Comparison of ENCODE assay signal across 8 mouse cellular contexts in genomic region chr9:21960558-21961208, GRCm38 (mm10). TPM values are rescaled to one million over a fixed set of nuclear protein-coding genes. Genes with fewer than 3 reads are reported as not detected.
DNase-seq lines count a peak whose midpoint lies in the region; ATAC-seq lines count a peak whose summit lies in the region.

No protein-coding gene starts in this region.

- peaks cover 12% of the 10 kb centered on the region for H3K36me3 ChIP-seq in midbrain, embryonic 10.5 days
- H3K36me3 ChIP-seq in midbrain, embryonic 16.5 days (ENCODE audit: control insufficient read depth, insufficient read depth, low read length), result no peaks in the 10 kb centered on the region
- peaks cover 55% of the 10 kb centered on the region for H3K36me3 ChIP-seq in liver, embryonic 12.5 days
- no peaks in the 10 kb centered on the region for H3K36me3 ChIP-seq in stomach, embryonic 16.5 days (ENCODE audit: control insufficient read depth, insufficient read depth, low read length)

- 0 out of 2 replicates have a peak overlapping the region, but pooled peaks have one; percentile 35 for H3K27ac ChIP-seq in midbrain, embryonic 10.5 days (replicated peaks)
- H3K27ac ChIP-seq in midbrain, embryonic 16.5 days (ENCODE audit: low read length), result no peak overlapping the region
- peak overlapping the region; percentile 97 for H3K27ac ChIP-seq in liver, embryonic 12.5 days
- no peak overlapping the region for H3K27ac ChIP-seq in stomach, embryonic 16.5 days (ENCODE audit: low read length)

- no peaks in the 10 kb centered on the region for H3K9me3 ChIP-seq in midbrain, embryonic 10.5 days (replicated peaks)
- H3K9me3 ChIP-seq in midbrain, embryonic 16.5 days (replicated peaks; ENCODE audit: control insufficient read depth, low read length, poor library complexity, severe bottlenecking), result no peaks in the 10 kb centered on the region
- no peaks in the 10 kb centered on the region for H3K9me3 ChIP-seq in liver, embryonic 12.5 days (replicated peaks)
- H3K9me3 ChIP-seq in stomach, embryonic 16.5 days (replicated peaks; ENCODE audit: control insufficient read depth, low read length), result no peaks in the 10 kb centered on the region

- H3K9ac ChIP-seq in midbrain, embryonic 16.5 days (ENCODE audit: low read depth, low read length), result no peak overlapping the region
- H3K9ac ChIP-seq in liver, embryonic 12.5 days, result peak overlapping the region; percentile 93
- no peak overlapping the region for H3K9ac ChIP-seq in stomach, embryonic 16.5 days (ENCODE audit: low read length)

- H3K4me3 ChIP-seq in midbrain, embryonic 10.5 days, result peak overlapping the region; percentile 57
- H3K4me3 ChIP-seq in midbrain, embryonic 16.5 days (ENCODE audit: low read depth, low read length), result no peak overlapping the region; the same call in 1 of the 2 replicates
- peak overlapping the region; percentile 98 for H3K4me3 ChIP-seq in liver, embryonic 12.5 days
- H3K4me3 ChIP-seq in stomach, embryonic 16.5 days (replicated peaks; ENCODE audit: low read length), result peak overlapping the region; percentile 45; the same call in 1 of the 2 replicates

- ATAC-seq in midbrain, embryonic 16.5 days, result no peak
- no peak for ATAC-seq in liver, embryonic 12.5 days
- no peak for ATAC-seq in stomach, embryonic 16.5 days (ENCODE audit: insufficient read depth, low FRiP score)

- H3K4me1 ChIP-seq in midbrain, embryonic 10.5 days, result peaks cover 44% of the 10 kb centered on the region
- peaks cover 23% of the 10 kb centered on the region for H3K4me1 ChIP-seq in midbrain, embryonic 16.5 days (ENCODE audit: control insufficient read depth, insufficient read depth, low read length)
- H3K4me1 ChIP-seq in liver, embryonic 12.5 days, result peaks cover 67% of the 10 kb centered on the region
- peaks cover 31% of the 10 kb centered on the region for H3K4me1 ChIP-seq in stomach, embryonic 16.5 days (ENCODE audit: control insufficient read depth, insufficient read depth, low read length)

- 9% methylated on average over 26 of the region's 26 CpGs for WGBS in midbrain, embryonic 10.5 days
- WGBS in midbrain, embryonic 16.5 days, result 9% methylated on average over 26 of the region's 26 CpGs
- 47% methylated on average over 26 of the region's 26 CpGs for WGBS in liver, embryonic 12.5 days (ENCODE audit: insufficient replicate concordance)
- 13% methylated on average over 26 of the region's 26 CpGs for WGBS in stomach, embryonic 16.5 days

- DNase-seq in adrenal gland, postnatal 10 days, result peak; percentile 52
- DNase-seq in adrenal gland, adult 18-20 months (ENCODE audit: low spot score in 2 of 2), result no peak
- peak; percentile 44 for DNase-seq in midbrain, embryonic 10.5 days (ENCODE audit: low spot score)
- no peak for DNase-seq in ovary, postnatal 14 days (ENCODE audit: low spot score)
- DNase-seq in right cerebral cortex, adult 2 months (ENCODE audit: low spot score in 2 of 2), result no peak

- H3K27me3 ChIP-seq in midbrain, embryonic 10.5 days (ENCODE audit: low read depth, poor library complexity, severe bottlenecking), result peaks cover 63% of the 10 kb centered on the region
- H3K27me3 ChIP-seq in midbrain, embryonic 16.5 days (ENCODE audit: control insufficient read depth, insufficient read depth, low read depth, low read length), result peaks cover 49% of the 10 kb centered on the region
- peaks cover 9% of the 10 kb centered on the region; the same call in 1 of the 2 replicates for H3K27me3 ChIP-seq in liver, embryonic 12.5 days (replicated peaks)
- H3K27me3 ChIP-seq in stomach, embryonic 16.5 days (ENCODE audit: control insufficient read depth, insufficient read depth, low read length), result peaks cover 20% of the 10 kb centered on the region

- no peak overlapping the region for H3K4me2 ChIP-seq in midbrain, embryonic 16.5 days (ENCODE audit: low read length)
- H3K4me2 ChIP-seq in liver, embryonic 12.5 days, result peak overlapping the region; percentile 79
- H3K4me2 ChIP-seq in stomach, embryonic 16.5 days (ENCODE audit: low read depth, low read length), result peak overlapping the region; percentile 69; the same call in 1 of the 2 replicates

RNA-seq across cellular contexts. Expression of gene Epor, which starts 2.6 kb away (rescaled TPM):
- total RNA-seq in adrenal gland, postnatal 10 days (2021), result 1 to 10 TPM; 7.0 to 9.1 TPM
- 1 to 10 TPM; 1.6 to 2.9 TPM for total RNA-seq in adrenal gland, adult 18-20 months (2021)
- 8.9 and 10.2 TPM in 2 replicates for polyA plus RNA-seq in midbrain, embryonic 10.5 days (2016; fragmentation: Nextera tagmentation; extraction: Ambion mirVana)
- polyA plus RNA-seq in midbrain, embryonic 16.5 days (2015; fragmentation: Nextera tagmentation; extraction: Ambion mirVana), result 1.2 and 1.4 TPM in 2 replicates
- 155 and 158 TPM in 2 replicates for polyA plus RNA-seq in liver, embryonic 12.5 days (2016; fragmentation: Nextera tagmentation; extraction: Ambion mirVana)
- polyA plus RNA-seq in stomach, embryonic 16.5 days (2015; fragmentation: Nextera tagmentation; extraction: Ambion mirVana), result 10.4 and 11.8 TPM in 2 replicates

RNA-seq across cellular contexts. Expression of gene Swsap1, which starts 5.1 kb away (rescaled TPM):
- 10 to 100 TPM; 11.9 to 15.1 TPM for total RNA-seq in adrenal gland, postnatal 10 days (2021)
- total RNA-seq in adrenal gland, adult 18-20 months (2021), result 10 to 100 TPM; 12.3 to 14.2 TPM
- 8.1 and 8.6 TPM in 2 replicates for polyA plus RNA-seq in midbrain, embryonic 10.5 days (2016; fragmentation: Nextera tagmentation; extraction: Ambion mirVana)
- 9.5 and 10.5 TPM in 2 replicates for polyA plus RNA-seq in midbrain, embryonic 16.5 days (2015; fragmentation: Nextera tagmentation; extraction: Ambion mirVana)
- 2.8 and 3.0 TPM in 2 replicates for polyA plus RNA-seq in liver, embryonic 12.5 days (2016; fragmentation: Nextera tagmentation; extraction: Ambion mirVana)
- polyA plus RNA-seq in stomach, embryonic 16.5 days (2015; fragmentation: Nextera tagmentation; extraction: Ambion mirVana), result 5.6 and 6.0 TPM in 2 replicates

RNA-seq across cellular contexts. Expression of gene Plppr2, which starts 23.9 kb away (rescaled TPM):
- 10 to 100 TPM; 21.9 to 22.3 TPM for total RNA-seq in adrenal gland, postnatal 10 days (2021)
- 10 to 100 TPM; 19.4 to 22.3 TPM for total RNA-seq in adrenal gland, adult 18-20 months (2021)
- polyA plus RNA-seq in midbrain, embryonic 10.5 days (2016; fragmentation: Nextera tagmentation; extraction: Ambion mirVana), result 14.7 and 22.4 TPM in 2 replicates
- 112 and 115 TPM in 2 replicates for polyA plus RNA-seq in midbrain, embryonic 16.5 days (2015; fragmentation: Nextera tagmentation; extraction: Ambion mirVana)
- polyA plus RNA-seq in liver, embryonic 12.5 days (2016; fragmentation: Nextera tagmentation; extraction: Ambion mirVana), result 2.3 and 3.1 TPM in 2 replicates
- polyA plus RNA-seq in stomach, embryonic 16.5 days (2015; fragmentation: Nextera tagmentation; extraction: Ambion mirVana), result 6.9 and 7.1 TPM in 2 replicates

RNA-seq across cellular contexts. Expression of gene Rgl3, which starts 28.6 kb away (rescaled TPM):
- total RNA-seq in adrenal gland, postnatal 10 days (2021), result 10 to 100 TPM; 16.2 to 23.0 TPM
- 10 to 100 TPM; 19.2 to 51.9 TPM for total RNA-seq in adrenal gland, adult 18-20 months (2021)
- 3.0 and 3.7 TPM in 2 replicates for polyA plus RNA-seq in midbrain, embryonic 10.5 days (2016; fragmentation: Nextera tagmentation; extraction: Ambion mirVana)
- 0.88 and 1.5 TPM in 2 replicates for polyA plus RNA-seq in midbrain, embryonic 16.5 days (2015; fragmentation: Nextera tagmentation; extraction: Ambion mirVana)
- polyA plus RNA-seq in liver, embryonic 12.5 days (2016; fragmentation: Nextera tagmentation; extraction: Ambion mirVana), result 0.20 and 0.46 TPM in 2 replicates
- polyA plus RNA-seq in stomach, embryonic 16.5 days (2015; fragmentation: Nextera tagmentation; extraction: Ambion mirVana), result 6.1 and 6.2 TPM in 2 replicates

RNA-seq across cellular contexts. Expression of gene Tmem205, which starts 33.3 kb away (rescaled TPM):
- total RNA-seq in adrenal gland, postnatal 10 days (2021), result 100 to 1,000 TPM; 182 to 187 TPM
- total RNA-seq in adrenal gland, adult 18-20 months (2021), result 100 to 1,000 TPM; 280 to 531 TPM
- 39.0 and 39.2 TPM in 2 replicates for polyA plus RNA-seq in midbrain, embryonic 10.5 days (2016; fragmentation: Nextera tagmentation; extraction: Ambion mirVana)
- polyA plus RNA-seq in midbrain, embryonic 16.5 days (2015; fragmentation: Nextera tagmentation; extraction: Ambion mirVana), result 45.5 and 47.2 TPM in 2 replicates
- polyA plus RNA-seq in liver, embryonic 12.5 days (2016; fragmentation: Nextera tagmentation; extraction: Ambion mirVana), result 39.9 and 41.8 TPM in 2 replicates
- polyA plus RNA-seq in stomach, embryonic 16.5 days (2015; fragmentation: Nextera tagmentation; extraction: Ambion mirVana), result 74.5 and 81.2 TPM in 2 replicates

Comparison
In these comparisons a context has a peak if more than half of its experiments do, and no peak if none do; other contexts are left out.
1. DNase-seq: peak in adrenal gland, postnatal 10 days (single experiment) and midbrain, embryonic 10.5 days (single experiment); none in adrenal gland, adult 18-20 months (0 of 2), ovary, postnatal 14 days (single experiment) and right cerebral cortex, adult 2 months (0 of 2).
2. H3K27ac ChIP-seq: peak in midbrain, embryonic 10.5 days (single experiment) and liver, embryonic 12.5 days (single experiment); none in midbrain, embryonic 16.5 days (single experiment) and stomach, embryonic 16.5 days (single experiment).
3. RNA of gene Epor, which starts 2.6 kb away (polyA plus RNA-seq): 155 to 158 TPM in liver, embryonic 12.5 days; 10.4 to 11.8 TPM in stomach, embryonic 16.5 days, 8.9 to 10.2 TPM in midbrain, embryonic 10.5 days and 1.2 to 1.4 TPM in midbrain, embryonic 16.5 days; every median in the first group is over 10 times any median in the second.